Mouse (Mus musculus) stomach, postnatal 0 days (tissue): ENCODE measurements around the gene Fto.

Experiments
- CTCF ChIP-seq: IDR thresholded peaks from 2 replicates; pipeline ENCODE4 v1.5.1; 2016; ENCODE audit warnings: antibody characterized with exemption, low read depth, mild to moderate bottlenecking, moderate library complexity
- EP300 ChIP-seq: optimal IDR thresholded peaks from 2 replicates; pipeline ENCODE3; 2016; ENCODE audit warnings: antibody characterized with exemption

DNA sequence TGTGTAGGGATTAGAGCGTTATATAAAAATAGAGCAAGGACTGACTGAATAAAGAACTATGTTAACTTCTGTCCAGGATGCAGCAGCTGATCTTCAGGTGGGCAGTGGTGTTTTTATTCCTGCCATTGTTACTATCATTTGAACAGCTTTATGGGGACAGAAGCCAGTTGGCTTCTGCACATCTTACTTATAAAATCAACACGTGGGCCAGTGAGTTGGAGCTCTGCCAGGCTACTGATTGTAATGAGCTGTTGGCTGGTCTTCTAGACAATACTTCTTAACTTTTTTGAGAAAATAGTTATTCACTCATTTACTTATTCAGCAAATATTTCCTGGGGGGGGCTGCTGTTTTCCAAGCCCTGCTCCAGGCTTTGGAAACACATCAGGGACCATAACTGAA, 215.6 kb downstream of the Fto start:
- TF ChIP-seq CTCF (no peak), EP300 (no peak)
